Mouse (Mus musculus) liver, embryonic 12.5 days (tissue): ENCODE measurements around the gene Cyb561. TPM values are rescaled to one million over a fixed set of nuclear protein-coding genes. Genes with fewer than 3 reads are reported as not detected.

ENCODE experiments used
- ATAC-seq: fragments of 200-750 bp; cut with Nextera tagmentation; 2 replicates; pipeline ENCODE4 v1.8.0; 2017; ENCODE audit warnings: moderate number of reproducible peaks, mild to moderate bottlenecking, moderate library complexity
- H3K27ac ChIP-seq: fragments of 300-500 bp; sonication (generic); 2 replicates; pipeline ENCODE4 v1.5.1; 2016; ENCODE audit warnings: mild to moderate bottlenecking
- H3K27me3 ChIP-seq: fragments of 300-500 bp; sonication (generic); replicated peaks from 2 replicates; pipeline ENCODE4 v1.6.1; 2016; ENCODE audit warnings: mild to moderate bottlenecking, moderate library complexity
- H3K36me3 ChIP-seq: fragments of 300-500 bp; sonication (generic); 2 replicates; pipeline ENCODE4 v1.6.1; 2016; ENCODE audit warnings: mild to moderate bottlenecking, moderate library complexity
- H3K4me1 ChIP-seq: fragments of 300-500 bp; sonication (generic); 2 replicates; pipeline ENCODE4 v1.6.1; 2016
- H3K4me2 ChIP-seq: fragments of 300-500 bp; sonication (generic); 2 replicates; pipeline ENCODE4 v1.6.1; 2016; ENCODE audit warnings: mild to moderate bottlenecking, moderate library complexity
- H3K4me3 ChIP-seq: fragments of 300-500 bp; sonication (generic); 2 replicates; pipeline ENCODE4 v1.5.1; 2016; ENCODE audit warnings: mild to moderate bottlenecking, moderate library complexity
- H3K9ac ChIP-seq: fragments of 300-500 bp; sonication (generic); 2 replicates; pipeline ENCODE4 v1.6.1; 2016; ENCODE audit warnings: mild to moderate bottlenecking, moderate library complexity
- H3K9me3 ChIP-seq: fragments of 300-500 bp; sonication (generic); replicated peaks from 2 replicates; pipeline ENCODE4 v1.6.1; 2016; ENCODE audit warnings: mild to moderate bottlenecking, moderate library complexity
- WGBS: fragments of 180-500 bp; shearing (Covaris S2); methylation state at CpG from one replicate; pipeline ENCODE4 v1.1.7; 2016; ENCODE audit not compliant: insufficient replicate concordance; 5-methylcytosine and 5-hydroxymethylcytosine counted together
- polyA plus RNA-seq: library from polyadenylated mRNA; unstranded; fragments of >200 nt; fragmentation: Nextera tagmentation; extraction: Ambion mirVana; gene quantifications from 2 replicates; pipeline ENCODE4 v1.2.1, GENCODE M21; 2016

Gene Cyb561
- polyA plus RNA-seq, 1 experiment from 2014 or later = 1.9 TPM

DNA sequence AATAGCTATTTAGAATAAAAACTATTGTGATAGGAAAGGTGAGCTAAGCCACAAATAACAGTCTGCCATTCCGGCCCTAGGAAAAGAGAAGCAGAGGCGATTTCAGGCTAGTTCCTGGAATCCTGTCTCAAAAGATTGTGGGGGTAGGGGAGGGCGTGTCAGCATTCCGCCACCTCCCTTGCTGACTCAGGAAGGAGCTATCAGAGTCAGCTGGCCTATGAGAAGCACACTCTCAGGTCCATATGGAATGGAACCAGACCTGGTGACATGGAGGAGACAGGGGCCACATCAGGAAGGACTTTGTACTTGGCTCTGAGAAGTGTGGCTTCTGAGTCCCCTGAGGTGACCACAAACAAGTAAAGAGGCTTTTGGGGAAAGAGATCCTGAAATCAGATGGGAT is 2.6 kb downstream of the Cyb561 start:
- no peak for ATAC-seq
- H3K9me3 ChIP-seq = no peaks in the 10 kb centered on the region
- H3K27ac ChIP-seq = no peak overlapping the region
- H3K9ac ChIP-seq = no peak overlapping the region
- H3K4me3 ChIP-seq = no peak overlapping the region
- WGBS = 40% methylated on average over 4 of the region's 4 CpGs
- no peaks in the 10 kb centered on the region for H3K36me3 ChIP-seq
- no peak overlapping the region for H3K4me2 ChIP-seq
- peaks cover 33% of the 10 kb centered on the region for H3K27me3 ChIP-seq
- peaks cover 12% of the 10 kb centered on the region for H3K4me1 ChIP-seq

- H3K9me3 ChIP-seq = no peaks in the 10 kb centered on the region
- peaks cover 55% of the 10 kb centered on the region for H3K27me3 ChIP-seq
- H3K36me3 ChIP-seq = no peaks in the 10 kb centered on the region
- no peak overlapping the region for H3K4me2 ChIP-seq
- no peak overlapping the region for H3K9ac ChIP-seq
- no peak overlapping the region for H3K27ac ChIP-seq
- peaks cover 33% of the 10 kb centered on the region for H3K4me1 ChIP-seq
- 30% methylated on average over 2 of the region's 2 CpGs for WGBS
- no peak for ATAC-seq
- no peak overlapping the region for H3K4me3 ChIP-seq
Measured at GRCm38 (mm10) chr11:105948255-105948654, 4.9 kb downstream of the Cyb561 start.

DNA sequence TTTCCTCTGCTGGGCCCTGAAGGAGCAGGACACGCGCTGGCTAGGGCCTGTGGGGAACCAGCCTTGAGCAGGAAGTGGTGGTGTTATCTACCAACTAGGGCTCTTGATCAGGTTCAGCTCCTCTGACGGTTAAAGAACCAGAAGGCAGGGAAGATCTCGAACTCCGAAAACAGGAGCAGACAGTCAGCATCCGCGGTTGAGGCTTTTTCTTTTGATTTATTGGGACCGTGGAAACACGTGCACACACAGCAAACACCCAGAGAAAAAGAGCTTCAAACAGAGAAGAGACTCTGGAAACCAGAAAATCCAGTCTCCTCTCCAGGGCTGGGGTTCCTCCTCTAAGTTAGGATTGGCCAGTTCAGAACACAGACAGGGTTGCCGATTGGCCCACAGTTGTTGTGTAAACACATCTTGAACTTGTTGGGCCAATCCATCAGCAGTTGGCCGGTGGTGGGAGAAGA is 6.4 kb downstream of the Cyb561 start:
- no peak for ATAC-seq
- Histone ChIP-seq H3K27me3 (peaks cover 58% of the 10 kb centered on the region), H3K4me3 (no peak overlapping the region), H3K9ac (no peak overlapping the region), H3K36me3 (no peaks in the 10 kb centered on the region), H3K9me3 (no peaks in the 10 kb centered on the region), H3K27ac (no peak overlapping the region), H3K4me2 (peak overlapping the region; percentile 11; the same call in 1 of the 2 replicates), H3K4me1 (peaks cover 41% of the 10 kb centered on the region)
- WGBS = 15% methylated on average over 11 of the region's 11 CpGs

- no peaks in the 10 kb centered on the region for H3K9me3 ChIP-seq
- no peak for ATAC-seq
- peak overlapping the region; percentile 98 for H3K4me2 ChIP-seq
- WGBS = 64% methylated on average over 16 of the region's 16 CpGs
- peak overlapping the region; percentile 68 for H3K4me3 ChIP-seq
- H3K36me3 ChIP-seq = no peaks in the 10 kb centered on the region
- H3K27ac ChIP-seq = no peak overlapping the region
- H3K9ac ChIP-seq = peak overlapping the region; percentile 62; the same call in 1 of the 2 replicates
- H3K27me3 ChIP-seq = peaks cover 73% of the 10 kb centered on the region
- H3K4me1 ChIP-seq = peaks cover 41% of the 10 kb centered on the region
Measured at GRCm38 (mm10) chr11:105944770-105945672, 8.1 kb downstream of the Cyb561 start.

GRCm38 (mm10) chr11:105944126-105944621 is 9.0 kb downstream of the Cyb561 start:
- Histone ChIP-seq H3K4me2 (peak overlapping the region; percentile 98), H3K9me3 (no peaks in the 10 kb centered on the region), H3K27me3 (peaks cover 75% of the 10 kb centered on the region), H3K36me3 (no peaks in the 10 kb centered on the region), H3K4me3 (peak overlapping the region; percentile 68), H3K4me1 (peaks cover 41% of the 10 kb centered on the region), H3K9ac (peak overlapping the region; percentile 62), H3K27ac (no peak overlapping the region)
- ATAC-seq = peak; percentile 70
- under 1% methylated on average over 58 of the region's 59 CpGs for WGBS

- no peak overlapping the region for H3K27ac ChIP-seq
- H3K9me3 ChIP-seq = no peaks in the 10 kb centered on the region
- peak overlapping the region; percentile 98 for H3K4me2 ChIP-seq
- H3K9ac ChIP-seq = peak overlapping the region; percentile 62
- H3K4me1 ChIP-seq = peaks cover 41% of the 10 kb centered on the region
- no peaks in the 10 kb centered on the region for H3K36me3 ChIP-seq
- ATAC-seq = no peak
- H3K27me3 ChIP-seq = peaks cover 78% of the 10 kb centered on the region
- WGBS = 6% methylated on average over 44 of the region's 47 CpGs
- H3K4me3 ChIP-seq = peak overlapping the region; percentile 68
Measured at GRCm38 (mm10) chr11:105943133-105944102, 9.7 kb downstream of the Cyb561 start.

DNA sequence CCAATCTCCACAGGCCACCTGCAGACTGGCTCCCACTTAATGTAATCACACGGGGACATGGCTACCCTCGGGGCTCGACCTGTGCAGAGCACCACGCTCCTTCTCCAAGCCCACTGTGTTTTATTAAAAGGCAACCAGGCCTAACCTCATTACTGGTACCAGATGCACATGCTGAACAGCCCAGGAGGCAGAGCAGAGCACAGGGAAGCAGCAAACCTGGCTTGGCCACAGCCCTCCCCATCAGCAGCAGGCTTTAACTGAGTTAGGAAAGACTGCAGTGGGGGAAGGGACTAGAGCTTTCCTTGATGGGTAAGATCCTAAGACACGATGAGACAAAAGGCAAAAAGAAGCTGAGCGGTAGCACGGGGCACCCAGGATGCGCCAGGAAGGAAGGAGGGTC is 11.2 kb downstream of the Cyb561 start:
- 53% methylated on average over 8 of the region's 8 CpGs for WGBS
- no peak for ATAC-seq

DNA sequence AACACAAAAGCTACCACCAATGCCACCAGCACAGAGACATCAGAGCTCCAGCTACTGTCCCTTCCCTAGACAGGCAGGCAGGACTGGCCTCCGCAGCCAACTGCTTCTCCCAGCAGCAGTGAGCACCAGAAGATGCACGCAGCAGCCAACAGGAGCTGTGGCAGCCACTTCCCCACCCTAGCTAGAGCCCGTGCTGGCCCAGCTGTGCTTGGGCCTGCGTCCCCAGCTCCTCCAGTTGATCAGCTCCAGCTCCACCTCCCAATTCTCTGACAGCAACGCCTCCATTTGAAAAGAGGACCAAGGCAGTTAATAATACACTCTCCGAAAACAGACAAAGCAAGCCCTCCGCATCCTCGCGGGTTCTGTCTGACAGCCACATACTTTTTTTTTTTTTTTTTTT is 14.4 kb downstream of the Cyb561 start:
- no peak overlapping the region for H3K4me3 ChIP-seq
- no peak overlapping the region for H3K27ac ChIP-seq
- WGBS = 59% methylated on average over 9 of the region's 9 CpGs
- no peak for ATAC-seq
- peaks cover 60% of the 10 kb centered on the region for H3K27me3 ChIP-seq
- peaks cover 13% of the 10 kb centered on the region for H3K4me1 ChIP-seq
- H3K9ac ChIP-seq = no peak overlapping the region
- H3K9me3 ChIP-seq = no peaks in the 10 kb centered on the region
- no peak overlapping the region for H3K4me2 ChIP-seq
- H3K36me3 ChIP-seq = no peaks in the 10 kb centered on the region

More for the DNA sequence above, 11.2 kb downstream of the Cyb561 start:
- H3K9me3 ChIP-seq = no peaks in the 10 kb centered on the region
- no peak overlapping the region for H3K9ac ChIP-seq
- H3K27ac ChIP-seq = no peak overlapping the region
- no peaks in the 10 kb centered on the region for H3K36me3 ChIP-seq
- H3K4me2 ChIP-seq = no peak overlapping the region
- H3K27me3 ChIP-seq = peaks cover 82% of the 10 kb centered on the region
- H3K4me3 ChIP-seq = no peak overlapping the region
- H3K4me1 ChIP-seq = peaks cover 38% of the 10 kb centered on the region

- ATAC-seq = no peak
Measured at GRCm38 (mm10) chr11:105936974-105937373, 16.2 kb downstream of the Cyb561 start.

GRCm38 (mm10) chr11:105936200-105936599 is 16.9 kb downstream of the Cyb561 start:
- no peak overlapping the region for H3K4me3 ChIP-seq
- no peak overlapping the region for H3K4me2 ChIP-seq
- H3K36me3 ChIP-seq = no peaks in the 10 kb centered on the region
- H3K9ac ChIP-seq = no peak overlapping the region
- 71% methylated on average over 6 of the region's 6 CpGs for whole genome bisulfite sequencing
- no peak for ATAC-seq
- peaks cover 34% of the 10 kb centered on the region for H3K27me3 ChIP-seq
- no peaks in the 10 kb centered on the region for H3K4me1 ChIP-seq
- no peak overlapping the region for H3K27ac ChIP-seq
- no peaks in the 10 kb centered on the region for H3K9me3 ChIP-seq

More at GRCm38 (mm10) chr11:105936974-105937373, 16.2 kb downstream of the Cyb561 start:
- peaks cover 42% of the 10 kb centered on the region for H3K27me3 ChIP-seq
- H3K9ac ChIP-seq = no peak overlapping the region
- 0 out of 2 replicates have a peak, but pooled peaks cover 2% of the 10 kb centered on the region for H3K4me1 ChIP-seq
- no peak overlapping the region for H3K4me2 ChIP-seq
- no peaks in the 10 kb centered on the region for H3K9me3 ChIP-seq
- WGBS = 72% methylated on average over 3 of the region's 3 CpGs
- H3K36me3 ChIP-seq = no peaks in the 10 kb centered on the region
- H3K4me3 ChIP-seq = no peak overlapping the region
- no peak overlapping the region for H3K27ac ChIP-seq

DNA sequence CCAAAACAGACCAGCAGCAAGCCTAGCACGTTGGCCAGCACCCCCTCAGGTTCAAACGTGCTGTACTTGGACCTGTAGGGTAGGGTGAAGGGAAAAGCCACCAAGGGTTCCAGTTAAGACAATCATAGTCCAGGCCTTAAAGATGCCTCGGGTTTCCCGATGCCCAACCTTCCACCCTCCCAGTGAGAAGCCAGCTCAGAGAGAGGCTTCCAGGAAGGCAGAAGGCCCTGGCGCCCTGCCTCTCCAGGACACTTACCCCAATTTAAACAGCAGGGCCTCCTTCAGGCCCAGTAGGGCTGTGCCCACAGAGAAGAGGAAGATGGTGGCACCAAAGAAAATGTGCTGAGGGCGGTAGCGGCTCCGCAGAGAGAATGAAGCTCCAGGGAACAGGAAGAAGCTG is 17.6 kb downstream of the Cyb561 start:
- ATAC-seq = no peak
- H3K9me3 ChIP-seq = no peaks in the 10 kb centered on the region
- H3K4me3 ChIP-seq = no peak overlapping the region
- H3K27me3 ChIP-seq = peaks cover 28% of the 10 kb centered on the region
- H3K4me1 ChIP-seq = no peaks in the 10 kb centered on the region
- no peak overlapping the region for H3K4me2 ChIP-seq
- 65% methylated on average over 8 of the region's 8 CpGs for WGBS
- H3K27ac ChIP-seq = no peak overlapping the region
- H3K9ac ChIP-seq = no peak overlapping the region
- H3K36me3 ChIP-seq = no peaks in the 10 kb centered on the region
